Mouse (Mus musculus): ENCODE data around the gene Gm21797. TPM values are rescaled to one million over a fixed set of nuclear protein-coding genes. Genes with fewer than 3 reads are reported as not detected.
"Not testable (repeated sequence)": the region's sequence is repeated elsewhere in the genome, so short reads cannot be mapped to it uniquely, and the experiment has no call there.

Gm21797 gene
- polyA plus RNA-seq (2014; fragmentation: Nextera tagmentation; extraction: Ambion mirVana), result not detected in 2 replicates

DNA sequence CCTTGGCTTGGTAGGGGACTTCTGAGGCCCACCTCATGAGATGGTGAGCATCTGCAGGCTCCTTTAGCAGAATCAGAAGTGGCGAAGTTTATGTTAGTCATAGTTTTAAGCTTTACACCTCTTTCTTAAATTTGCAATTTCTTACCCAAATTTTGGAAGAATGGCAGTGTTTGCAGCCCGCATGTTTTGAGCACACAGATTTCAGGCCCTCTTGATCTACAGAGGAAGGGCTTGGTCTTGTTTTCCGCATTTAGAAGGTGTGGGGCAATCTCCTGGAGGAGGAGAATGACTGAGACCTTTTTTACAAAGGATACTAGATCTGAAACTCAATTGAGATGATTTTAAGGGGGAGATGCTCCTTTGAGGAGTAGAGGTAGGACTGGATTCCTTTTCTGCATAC, at the start of gene Gm21797:
TSS of gene Gm21797 (minus strand) at position 101 of the 400 bp plus-strand sequence.
- ATAC-seq (ENCODE audit: low read depth); H3K27ac ChIP-seq (ENCODE audit: low read depth, low read length); H3K4me2 ChIP-seq (ENCODE audit: low read depth, low read length); H3K36me3 ChIP-seq (ENCODE audit: control insufficient read depth, insufficient read depth, low read length); H3K9me3 ChIP-seq (ENCODE audit: control insufficient read depth, low read length); H3K27me3 ChIP-seq (ENCODE audit: control insufficient read depth, insufficient read depth, low read length); H3K4me3 ChIP-seq (ENCODE audit: low read depth, low read length); H3K4me1 ChIP-seq (ENCODE audit: control insufficient read depth, insufficient read depth, low read length); H3K9ac ChIP-seq (replicated peaks; ENCODE audit: low read depth, low read length): not testable (repeated sequence)
- no CpG with 5 or more reads among the region's 3 CpGs for WGBS

- H3K4me3 ChIP-seq (ENCODE audit: low read depth, low read length); ATAC-seq (ENCODE audit: low read depth); H3K27ac ChIP-seq (ENCODE audit: low read depth, low read length); H3K36me3 ChIP-seq (ENCODE audit: control insufficient read depth, insufficient read depth, low read length); H3K4me2 ChIP-seq (ENCODE audit: low read depth, low read length); H3K9ac ChIP-seq (replicated peaks; ENCODE audit: low read depth, low read length); H3K4me1 ChIP-seq (ENCODE audit: control insufficient read depth, insufficient read depth, low read length); H3K9me3 ChIP-seq (ENCODE audit: control insufficient read depth, low read length); H3K27me3 ChIP-seq (ENCODE audit: control insufficient read depth, insufficient read depth, low read length): not testable (repeated sequence)
Measured at GRCm38 (mm10) chrY:40804614-40805013, 29.0 kb upstream of the Gm21797 start, which contains the start of gene Gm20795. Gm20795 (plus strand) TSS chrY:40804914.

Other genes with a start within 250 kb of the Gm21797 start
- gene Gm21852, start 123.8 kb downstream of the Gm21797 start, polyA plus RNA-seq (2014; fragmentation: Nextera tagmentation; extraction: Ambion mirVana), result not detected in 2 replicates
- not detected in 2 replicates for gene Gm20795, start 29.1 kb upstream of the Gm21797 start, polyA plus RNA-seq (2014; fragmentation: Nextera tagmentation; extraction: Ambion mirVana)

All from neural tube, embryonic 14.5 days (tissue).